Mouse (Mus musculus) hindbrain, embryonic 10.5 days (tissue): ENCODE measurements around the gene Prrx2. TPM values are rescaled to one million over a fixed set of nuclear protein-coding genes. Genes with fewer than 3 reads are reported as not detected.

ENCODE experiments used
- DNase-seq: peaks from one replicate; pipeline ENCODE4 v3.0.0-alpha.2; 2017; ENCODE audit warnings: low spot score
- H3K27ac ChIP-seq: fragments of 300-500 bp; sonication (generic); 2 replicates; pipeline ENCODE4 v1.5.1; 2016; ENCODE audit warnings: mild to moderate bottlenecking, moderate library complexity
- H3K27me3 ChIP-seq: fragments of 300-500 bp; sonication (generic); 2 replicates; pipeline ENCODE4 v1.6.1; 2016; ENCODE audit warnings: mild to moderate bottlenecking; ENCODE audit not compliant: poor library complexity, insufficient read depth, severe bottlenecking
- H3K36me3 ChIP-seq: fragments of 300-500 bp; sonication (generic); 2 replicates; pipeline ENCODE4 v1.6.1; 2016; ENCODE audit warnings: mild to moderate bottlenecking, moderate library complexity
- H3K4me1 ChIP-seq: fragments of 300-500 bp; sonication (generic); replicated peaks from 2 replicates; pipeline ENCODE4 v1.6.1; 2016; ENCODE audit warnings: mild to moderate bottlenecking
- H3K4me3 ChIP-seq: fragments of 300-500 bp; sonication (generic); 2 replicates; pipeline ENCODE4 v1.5.1; 2016; ENCODE audit warnings: mild to moderate bottlenecking, moderate library complexity
- H3K9me3 ChIP-seq: fragments of 300-500 bp; sonication (generic); 2 replicates; pipeline ENCODE4 v1.6.1; 2016; ENCODE audit warnings: mild to moderate bottlenecking, moderate library complexity
- WGBS: fragments of 180-500 bp; shearing (Covaris S2); methylation state at CpG from one replicate; pipeline ENCODE4 v1.1.7; 2016; 5-methylcytosine and 5-hydroxymethylcytosine counted together
- polyA plus RNA-seq: library from polyadenylated mRNA; unstranded; fragments of >200 nt; fragmentation: Nextera tagmentation; extraction: Ambion mirVana; gene quantifications from 2 replicates; pipeline ENCODE4 v1.2.1, GENCODE M21; 2016

Gene Prrx2
- polyA plus RNA-seq, 1 experiment from 2014 or later, result 40.6 TPM

GRCm38 (mm10) chr2:30807147-30807647 lies 27.6 kb upstream of the Prrx2 start:
- Histone ChIP-seq H3K9me3 (no peaks in the 10 kb centered on the region), H3K4me3 (peak overlapping the region; percentile 66), H3K27ac (peak overlapping the region; percentile 90), H3K36me3 (peaks cover 24% of the 10 kb centered on the region), H3K4me1 (peaks cover 38% of the 10 kb centered on the region), H3K27me3 (peaks cover 18% of the 10 kb centered on the region)
- DNase-seq, result no peak
- 7% methylated on average over 28 of the region's 28 CpGs for WGBS

DNA sequence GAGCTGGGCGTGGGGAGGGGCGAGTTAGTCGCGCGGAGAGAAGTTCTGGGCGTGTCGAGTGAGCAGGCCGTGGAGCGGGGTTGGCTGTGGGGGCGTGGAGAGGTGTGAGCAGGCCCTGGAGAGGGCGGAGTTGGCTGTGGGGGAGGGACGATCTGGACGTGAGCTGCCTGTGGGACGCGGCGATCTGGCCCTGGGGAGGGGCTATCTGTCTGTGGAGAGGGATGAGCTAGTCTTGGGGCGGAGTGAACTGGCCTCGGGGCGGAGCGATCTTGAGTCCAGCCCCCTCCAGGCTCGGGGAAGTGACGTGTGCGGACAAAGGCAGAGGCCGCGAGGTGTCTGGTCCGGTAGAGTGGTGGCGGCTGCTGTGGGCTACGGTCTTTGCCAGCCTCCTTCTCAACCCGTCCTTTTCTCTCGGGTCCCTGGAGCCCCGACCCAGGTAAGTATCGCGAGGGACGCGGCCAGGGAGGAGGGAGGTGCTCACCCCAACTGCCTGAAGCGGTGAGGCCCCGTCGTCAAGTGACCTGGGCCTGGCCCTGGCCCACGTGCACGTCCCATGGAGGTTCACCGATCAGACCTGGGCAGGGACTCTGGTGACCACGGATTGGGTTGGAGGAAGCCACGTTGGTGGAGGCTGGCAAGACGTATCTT lies 27.0 kb upstream of the Prrx2 start, which contains the start of gene Ntmt1:
Gene Ntmt1, plus strand, starts transcription at position 179 of the 648 bp plus-strand sequence.
- Histone ChIP-seq H3K27ac (peak within 1 kb of the TSS; percentile 90), H3K4me3 (peak within 1 kb of the TSS; percentile 66), H3K4me1 (peaks cover 38% of the 10 kb centered on the region), H3K27me3 (peaks cover 12% of the 10 kb centered on the region), H3K9me3 (no peaks in the 10 kb centered on the region), H3K36me3 (peaks cover 30% of the 10 kb centered on the region)
- peak; percentile 100 for DNase-seq
- WGBS, result under 1% methylated on average over 44 of the region's 44 CpGs

DNA sequence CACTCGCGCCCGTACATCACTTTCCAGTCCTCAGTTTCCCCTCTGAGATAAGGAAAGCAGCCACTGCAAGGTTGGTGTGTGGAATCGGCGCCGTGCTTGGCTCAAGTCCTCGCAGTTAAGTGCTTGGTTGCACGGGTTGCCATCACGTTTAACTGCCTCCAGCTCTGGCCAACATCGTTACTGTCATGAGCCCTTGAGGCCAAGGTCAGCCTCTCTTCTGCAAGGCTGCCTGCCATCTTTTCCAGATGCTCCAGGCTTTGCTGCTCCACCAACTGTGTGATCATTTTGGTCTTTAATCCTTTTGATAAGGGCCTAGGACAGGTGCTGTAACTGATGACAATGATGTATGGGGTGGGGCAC lies 26.5 kb upstream of the Prrx2 start:
- DNase-seq, result no peak
- 10% methylated on average over 10 of the region's 10 CpGs for WGBS
- Histone ChIP-seq H3K4me3 (peak overlapping the region; percentile 66), H3K27me3 (peaks cover 7% of the 10 kb centered on the region), H3K9me3 (no peaks in the 10 kb centered on the region), H3K4me1 (peaks cover 34% of the 10 kb centered on the region), H3K27ac (peak overlapping the region; percentile 90), H3K36me3 (peaks cover 35% of the 10 kb centered on the region)

DNA sequence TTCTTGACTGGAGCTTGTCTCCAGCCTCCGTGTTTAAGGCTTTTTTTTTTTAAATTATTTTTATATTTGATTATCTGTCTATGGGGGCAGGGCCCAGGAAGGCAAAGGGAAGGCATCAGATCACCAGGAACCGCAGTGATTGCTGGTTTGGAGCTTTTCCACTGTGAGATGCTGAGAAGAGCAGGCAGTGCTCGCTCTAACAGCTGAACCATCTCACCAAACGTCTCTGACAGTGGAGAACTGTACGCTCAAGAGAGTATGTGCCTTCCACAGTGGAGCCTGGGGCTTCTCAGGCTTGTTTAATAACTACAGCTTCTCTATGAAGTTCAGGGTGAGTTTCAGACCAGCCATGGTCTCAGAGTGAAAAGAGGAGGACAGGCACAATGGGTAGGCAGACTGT lies 25.3 kb upstream of the Prrx2 start:
- Histone ChIP-seq H3K27ac (no peak overlapping the region), H3K36me3 (peaks cover 47% of the 10 kb centered on the region), H3K4me1 (peaks cover 34% of the 10 kb centered on the region), H3K27me3 (no peaks in the 10 kb centered on the region), H3K4me3 (peak overlapping the region; percentile 35), H3K9me3 (no peaks in the 10 kb centered on the region)
- DNase-seq, result no peak
- WGBS, result 90% methylated on average over 5 of the region's 5 CpGs

DNA sequence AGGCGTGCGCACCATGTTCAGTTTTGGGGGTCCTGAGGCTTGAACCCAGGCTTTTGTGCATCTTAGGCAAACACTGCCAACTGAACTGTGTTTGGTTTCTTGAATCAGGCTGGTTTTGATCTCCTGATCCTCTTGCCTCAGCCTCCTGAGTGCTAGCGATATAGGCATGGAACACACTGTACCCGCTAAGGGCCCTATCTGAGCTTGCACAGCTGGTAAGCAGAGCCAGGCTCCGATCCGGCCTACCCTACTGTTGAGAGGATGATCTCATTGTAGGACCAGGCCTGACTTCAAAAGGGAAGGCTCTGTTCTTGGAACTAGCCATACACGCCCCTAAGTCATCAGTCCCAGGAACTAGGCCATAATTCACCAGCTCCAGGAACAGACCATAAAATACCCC lies 24.2 kb upstream of the Prrx2 start:
- H3K27ac ChIP-seq, result no peak overlapping the region
- no peaks in the 10 kb centered on the region for H3K9me3 ChIP-seq
- peaks cover 34% of the 10 kb centered on the region for H3K4me1 ChIP-seq
- H3K36me3 ChIP-seq, result peaks cover 58% of the 10 kb centered on the region
- no peak for DNase-seq
- WGBS, result 93% methylated on average over 7 of the region's 7 CpGs
- H3K4me3 ChIP-seq, result no peak overlapping the region
- H3K27me3 ChIP-seq, result no peaks in the 10 kb centered on the region

DNA sequence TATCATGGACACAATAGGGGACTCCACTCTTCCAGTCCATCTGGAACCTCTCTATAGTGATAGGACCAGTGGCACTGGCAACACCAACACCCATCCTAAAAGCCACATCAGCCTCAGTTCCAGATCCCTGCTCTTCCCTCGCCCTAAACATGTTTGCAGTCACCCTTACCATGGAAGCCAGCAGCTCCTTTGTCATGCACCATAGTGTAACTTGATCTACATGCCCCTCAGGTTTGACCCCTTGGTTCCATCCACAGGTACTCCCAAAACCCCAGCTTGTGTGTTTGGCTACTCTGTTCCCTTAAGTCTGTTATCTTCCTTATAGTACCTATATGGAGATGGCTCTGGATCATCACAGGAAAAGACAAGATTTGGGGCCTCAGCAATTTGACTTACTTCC lies 18.4 kb upstream of the Prrx2 start:
- no peak overlapping the region for H3K27ac ChIP-seq
- peaks cover 9% of the 10 kb centered on the region for H3K9me3 ChIP-seq
- H3K4me3 ChIP-seq, result no peak overlapping the region
- H3K36me3 ChIP-seq, result peaks cover 98% of the 10 kb centered on the region
- no peaks in the 10 kb centered on the region for H3K27me3 ChIP-seq
- H3K4me1 ChIP-seq, result 0 out of 2 replicates have a peak, but pooled peaks cover 2% of the 10 kb centered on the region
- 87% methylated on average over 1 of the region's 1 CpGs for WGBS
- no peak for DNase-seq

DNA sequence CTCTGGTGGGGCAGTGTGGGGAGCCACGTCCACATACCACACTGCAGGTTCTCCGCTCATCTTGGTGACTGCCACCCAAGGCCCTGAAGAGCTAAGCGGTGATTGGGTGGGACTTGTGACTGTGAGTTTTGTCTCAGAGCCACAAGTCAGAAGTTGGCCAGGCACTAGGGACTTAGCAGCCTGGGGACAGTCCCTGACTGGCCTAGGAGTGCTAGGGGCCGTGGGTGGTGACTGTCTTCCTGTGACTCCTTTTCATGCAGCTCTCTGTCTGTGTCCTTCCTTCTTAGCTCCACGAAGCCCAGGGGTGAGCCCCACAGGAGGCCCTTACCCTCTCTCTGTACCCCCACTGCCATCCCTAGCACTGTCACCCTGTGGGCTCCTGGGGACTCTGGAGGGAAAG lies 14.9 kb upstream of the Prrx2 start:
- WGBS, result 94% methylated on average over 5 of the region's 5 CpGs
- Histone ChIP-seq H3K27ac (no peak overlapping the region), H3K36me3 (peaks cover 98% of the 10 kb centered on the region), H3K4me3 (0 out of 2 replicates have a peak overlapping the region, but pooled peaks have one; percentile 9), H3K4me1 (peaks cover 8% of the 10 kb centered on the region), H3K27me3 (no peaks in the 10 kb centered on the region), H3K9me3 (peaks cover 9% of the 10 kb centered on the region)
- DNase-seq, result no peak

DNA sequence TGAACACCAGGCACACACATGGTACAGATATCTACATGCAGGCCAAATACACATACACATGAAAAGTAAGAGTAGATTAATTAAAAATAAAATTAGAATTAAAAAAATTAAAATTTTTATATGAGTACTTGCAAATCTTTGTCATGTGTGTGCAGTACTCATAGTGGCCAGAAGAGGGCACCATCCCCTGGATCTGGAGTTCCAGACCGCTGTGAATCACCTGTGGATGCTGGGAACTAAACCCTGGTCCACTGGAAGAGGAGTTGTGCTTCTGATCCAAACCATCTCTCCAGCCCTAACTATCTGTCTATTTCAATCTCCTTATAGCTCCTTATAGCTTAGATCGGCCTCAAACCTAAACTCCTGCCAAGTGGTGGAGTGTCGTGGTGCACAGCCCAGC lies 13.7 kb upstream of the Prrx2 start:
- no peaks in the 10 kb centered on the region for H3K27me3 ChIP-seq
- no peak overlapping the region for H3K27ac ChIP-seq
- DNase-seq, result no peak
- no peak overlapping the region for H3K4me3 ChIP-seq
- WGBS, result 96% methylated on average over 3 of the region's 3 CpGs
- H3K9me3 ChIP-seq, result peaks cover 9% of the 10 kb centered on the region
- H3K4me1 ChIP-seq, result peaks cover 8% of the 10 kb centered on the region
- peaks cover 98% of the 10 kb centered on the region for H3K36me3 ChIP-seq

GRCm38 (mm10) chr2:30822460-30822859 lies 12.3 kb upstream of the Prrx2 start:
- Histone ChIP-seq H3K9me3 (peaks cover 9% of the 10 kb centered on the region), H3K4me3 (no peak overlapping the region), H3K4me1 (peaks cover 21% of the 10 kb centered on the region), H3K36me3 (peaks cover 95% of the 10 kb centered on the region), H3K27me3 (no peaks in the 10 kb centered on the region), H3K27ac (no peak overlapping the region)
- WGBS, result 97% methylated on average over 8 of the region's 8 CpGs
- DNase-seq, result no peak

DNA sequence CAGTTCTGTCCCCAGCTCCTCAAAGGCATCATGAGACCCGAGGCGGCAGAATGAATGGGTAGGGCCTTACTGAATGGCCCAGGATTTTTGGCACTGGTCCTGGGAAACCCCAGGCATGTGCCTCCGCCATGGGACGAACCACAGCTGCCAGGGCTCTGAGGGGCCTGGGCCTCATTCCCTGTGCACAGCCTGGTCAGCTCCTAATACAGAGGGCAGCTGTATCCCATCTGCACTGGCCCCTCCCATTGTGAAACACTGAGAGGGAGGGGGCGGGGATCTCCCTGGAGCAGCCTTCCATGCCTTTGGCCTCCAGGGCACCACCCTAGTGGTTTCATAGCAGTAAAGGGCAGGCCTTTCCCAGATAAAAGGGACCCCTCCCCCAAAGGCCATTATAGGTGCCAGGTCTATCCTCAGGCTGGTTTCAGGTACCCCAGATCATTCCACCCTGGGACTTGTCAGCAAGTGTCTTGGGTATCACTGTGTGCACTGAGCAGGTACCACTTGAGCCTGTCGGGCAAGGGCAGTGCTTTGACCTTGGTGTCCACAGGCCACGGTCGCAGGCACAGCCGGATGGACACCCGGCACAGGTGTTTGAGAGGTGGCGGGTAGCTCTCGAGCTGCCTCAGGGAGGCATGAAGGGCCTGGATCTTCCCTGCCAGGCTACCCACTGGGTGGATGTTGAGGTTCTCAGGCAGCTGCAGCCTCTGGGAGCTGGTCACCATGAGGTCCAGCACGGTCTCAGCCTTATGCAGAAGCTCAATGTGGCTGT lies 11.2 kb upstream of the Prrx2 start:
- peaks cover 28% of the 10 kb centered on the region for H3K4me1 ChIP-seq
- no peak for DNase-seq
- H3K36me3 ChIP-seq, result peaks cover 83% of the 10 kb centered on the region
- H3K27me3 ChIP-seq, result no peaks in the 10 kb centered on the region
- no peak overlapping the region for H3K4me3 ChIP-seq
- H3K9me3 ChIP-seq, result peaks cover 9% of the 10 kb centered on the region
- H3K27ac ChIP-seq, result no peak overlapping the region
- WGBS, result 84% methylated on average over 13 of the region's 13 CpGs

DNA sequence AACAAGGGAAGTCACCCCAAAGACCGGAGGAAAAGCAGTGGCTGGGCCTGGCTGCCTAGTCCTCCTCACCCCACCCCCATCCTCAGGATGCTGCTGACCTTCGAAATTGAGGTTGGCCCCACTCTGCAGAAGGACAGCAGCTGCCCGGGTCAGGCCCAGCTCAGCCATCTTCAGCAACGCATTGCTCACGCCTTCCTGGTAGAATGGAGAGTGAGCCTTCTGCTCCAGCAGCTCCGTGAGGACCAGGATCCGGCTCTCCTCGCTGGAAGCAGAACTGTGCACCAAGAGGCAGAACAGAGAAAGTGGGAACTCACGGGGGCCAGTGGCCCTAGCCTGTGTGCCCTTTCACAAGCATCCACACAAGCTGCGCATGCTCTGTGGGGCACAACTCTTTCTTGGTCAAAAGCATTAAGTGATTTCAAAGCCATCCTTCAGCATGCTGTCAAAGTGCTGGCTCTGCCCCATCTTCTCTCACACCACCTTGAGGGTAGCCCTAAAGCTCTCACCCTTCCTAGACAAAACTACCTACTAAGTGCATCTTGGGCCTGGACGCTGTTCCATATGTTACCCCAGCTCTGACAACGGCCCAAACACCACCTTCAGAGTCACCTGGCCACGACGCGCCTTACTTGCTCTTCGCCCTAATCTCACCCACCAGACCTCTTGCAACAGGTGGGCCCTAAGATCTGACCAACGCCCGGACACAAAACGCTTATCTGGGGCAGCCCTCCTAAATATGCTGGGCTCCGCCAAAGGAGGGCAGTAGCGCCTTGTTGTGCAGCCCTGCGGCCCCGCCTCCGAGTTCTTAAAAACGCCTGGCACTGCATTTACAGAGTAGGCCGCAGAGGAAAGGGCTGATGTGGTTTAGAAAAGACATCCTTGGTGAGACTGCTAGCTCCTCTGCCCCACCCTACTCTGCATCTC lies 7.7 kb upstream of the Prrx2 start:
- Histone ChIP-seq H3K4me1 (peaks cover 48% of the 10 kb centered on the region), H3K27ac (peak overlapping the region; percentile 89), H3K4me3 (peak overlapping the region; percentile 100), H3K9me3 (no peaks in the 10 kb centered on the region), H3K27me3 (no peaks in the 10 kb centered on the region), H3K36me3 (peaks cover 48% of the 10 kb centered on the region)
- WGBS, result 38% methylated on average over 26 of the region's 26 CpGs
- DNase-seq, result no peak

DNA sequence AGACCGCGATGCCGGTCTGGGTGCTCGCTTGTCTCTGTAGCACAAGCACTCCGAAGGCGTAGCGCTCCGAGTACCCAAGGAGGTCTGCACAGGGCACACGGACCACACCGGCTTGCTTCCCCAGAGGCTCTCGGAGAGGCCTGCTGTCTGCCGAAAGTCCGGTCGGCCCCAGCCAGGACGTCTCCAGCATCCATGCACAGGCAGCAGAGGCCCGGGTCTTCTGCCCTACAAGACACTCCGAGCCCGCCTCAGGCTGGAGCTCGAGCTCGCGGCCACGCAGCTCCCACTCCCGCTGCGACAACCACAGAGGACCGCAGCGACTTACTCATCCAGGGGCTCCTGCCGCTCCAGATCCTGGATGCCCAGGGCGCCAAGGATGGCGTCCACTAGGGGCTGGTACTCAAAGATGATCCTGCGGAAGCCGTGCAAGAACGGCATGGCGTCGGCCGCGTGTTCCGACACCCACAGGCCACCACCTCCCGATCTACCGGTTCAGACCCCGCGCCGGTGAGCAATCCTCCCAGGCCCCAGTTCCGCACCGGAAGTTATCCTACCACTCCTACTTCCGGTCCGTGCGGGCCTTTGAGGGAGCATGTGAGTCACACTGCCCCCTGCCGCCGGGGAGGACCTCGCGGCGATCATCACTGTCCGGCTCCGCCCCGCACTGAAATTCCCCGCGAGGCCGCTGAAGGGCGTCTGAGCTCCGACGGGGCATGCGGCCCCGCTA lies 6.9 kb upstream of the Prrx2 start:
- H3K27ac ChIP-seq, result peak overlapping the region; percentile 89
- under 1% methylated on average over 63 of the region's 63 CpGs for WGBS
- H3K36me3 ChIP-seq, result peaks cover 40% of the 10 kb centered on the region
- no peaks in the 10 kb centered on the region for H3K27me3 ChIP-seq
- no peaks in the 10 kb centered on the region for H3K9me3 ChIP-seq
- peak; percentile 95 for DNase-seq
- peaks cover 48% of the 10 kb centered on the region for H3K4me1 ChIP-seq
- H3K4me3 ChIP-seq, result peak overlapping the region; percentile 100
